Mouse (Mus musculus) lung, postnatal 25 days (tissue): ENCODE measurements around the gene Hist1h2bf.
"Not testable (repeated sequence)": the region's sequence is repeated elsewhere in the genome, so short reads cannot be mapped to it uniquely, and the experiment has no call there.

Experiments used
- DNase-seq: peaks from one replicate; pipeline ENCODE4 v3.0.0; 2022; ENCODE audit warnings: low spot score

Gene Hist1h2bf

DNA sequence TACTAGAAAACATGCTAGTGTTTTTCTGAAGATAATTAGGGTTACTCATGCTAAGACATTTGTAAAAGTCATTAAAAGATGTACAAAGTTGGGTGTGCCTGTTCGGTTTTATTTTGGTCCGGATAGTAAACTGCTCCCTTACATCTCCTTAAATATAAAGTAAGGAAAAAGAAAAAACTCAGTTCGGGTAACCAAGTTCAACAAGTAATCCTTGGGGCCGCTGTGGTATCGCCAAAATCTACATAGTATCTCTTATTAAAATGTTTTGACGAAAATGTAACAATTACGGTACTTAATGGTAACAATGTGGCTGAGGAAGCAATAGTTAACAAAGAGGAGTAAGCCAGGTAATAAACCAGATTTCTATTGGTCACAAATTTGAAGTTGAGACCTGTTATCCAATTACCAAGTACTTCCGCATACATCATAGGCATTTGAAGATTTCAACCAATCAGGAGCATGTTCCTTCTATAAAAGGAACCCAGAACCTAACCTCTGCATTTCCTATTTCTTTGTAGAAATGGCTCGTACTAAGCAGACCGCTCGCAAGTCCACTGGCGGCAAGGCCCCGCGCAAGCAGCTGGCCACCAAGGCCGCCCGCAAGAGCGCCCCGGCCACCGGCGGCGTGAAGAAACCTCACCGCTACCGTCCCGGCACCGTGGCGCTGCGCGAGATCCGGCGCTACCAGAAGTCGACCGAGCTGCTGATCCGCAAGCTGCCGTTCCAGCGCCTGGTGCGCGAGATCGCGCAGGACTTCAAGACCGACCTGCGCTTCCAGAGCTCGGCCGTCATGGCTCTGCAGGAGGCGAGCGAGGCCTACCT, 29.8 kb downstream of the Hist1h2bf start, which contains the start of gene Hist1h3f:
TSS of gene Hist1h3f (plus strand) at position 88 of the 822 bp plus-strand sequence.
- DNase-seq: peak; percentile 95

GRCm38 (mm10) chr13:23542999-23543607, 30.9 kb downstream of the Hist1h2bf start, which contains the start of gene Hist1h2bh:
Gene Hist1h2bh, minus strand, starts transcription at chr13:23543392.
- peak; percentile 93 for DNase-seq

DNA sequence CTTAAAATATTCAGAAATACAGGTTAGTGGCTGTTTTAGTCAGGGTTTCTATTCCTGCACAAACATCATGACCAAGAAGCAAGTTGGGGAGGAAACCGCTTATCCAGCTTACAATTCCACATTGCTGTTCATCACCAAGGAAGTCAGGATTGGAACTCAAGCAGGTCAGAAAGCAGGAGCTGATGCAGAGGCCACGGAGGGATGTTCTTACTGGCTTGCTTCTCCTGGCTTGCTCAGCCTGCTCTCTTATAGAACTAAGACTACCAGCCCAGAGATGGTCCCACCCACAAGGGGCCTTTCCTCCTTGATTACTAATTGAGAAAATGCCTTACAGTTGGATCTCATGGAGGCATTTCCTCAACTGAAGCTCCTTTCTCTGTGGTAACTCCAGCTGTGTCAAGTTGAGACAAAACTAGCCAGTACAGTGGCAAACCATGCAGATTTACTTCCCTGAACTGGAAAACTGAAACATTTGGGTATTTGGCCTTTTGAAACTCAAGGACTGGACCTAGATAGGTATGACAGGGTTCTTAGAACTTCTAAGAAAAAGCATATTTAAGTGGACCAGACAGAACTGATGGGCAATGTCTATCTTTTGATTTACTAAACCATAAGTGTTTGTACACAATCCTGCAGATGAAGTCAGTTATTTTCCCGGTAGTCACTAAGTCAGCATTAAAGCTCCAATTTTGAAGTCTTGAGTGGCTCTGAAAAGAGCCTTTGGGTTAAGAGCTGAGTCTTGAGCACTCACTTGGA, 31.6 kb downstream of the Hist1h2bf start:
- DNase-seq: not testable (repeated sequence)

DNA sequence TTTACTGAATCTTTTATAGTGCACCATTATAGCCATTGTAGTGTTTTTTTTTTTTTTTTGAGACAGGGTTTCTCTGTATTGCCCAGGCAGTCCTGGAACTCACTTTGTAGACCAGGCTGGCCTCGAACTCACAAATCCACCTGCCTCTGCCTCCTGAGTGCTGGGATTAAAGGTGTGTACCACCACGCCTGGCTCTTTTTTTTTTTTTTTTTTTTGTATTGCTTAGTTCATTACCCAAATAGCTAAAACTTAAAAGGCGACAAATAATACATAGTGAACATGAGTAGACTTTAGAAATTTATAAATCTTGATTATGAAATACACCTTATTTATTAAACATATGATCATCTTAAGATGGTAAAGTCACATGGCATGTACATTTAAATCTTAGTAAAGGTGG, 32.5 kb downstream of the Hist1h2bf start:
- no peak for DNase-seq

GRCm38 (mm10) chr13:23539821-23540220, 34.2 kb downstream of the Hist1h2bf start:
- not testable (repeated sequence) for DNase-seq

- no peak for DNase-seq
These were observed 35.7 kb downstream of the Hist1h2bf start for GRCm38 (mm10) chr13:23538249-23538648.

- no peak for DNase-seq
These were observed 36.8 kb downstream of the Hist1h2bf start for GRCm38 (mm10) chr13:23537006-23537710.

DNA sequence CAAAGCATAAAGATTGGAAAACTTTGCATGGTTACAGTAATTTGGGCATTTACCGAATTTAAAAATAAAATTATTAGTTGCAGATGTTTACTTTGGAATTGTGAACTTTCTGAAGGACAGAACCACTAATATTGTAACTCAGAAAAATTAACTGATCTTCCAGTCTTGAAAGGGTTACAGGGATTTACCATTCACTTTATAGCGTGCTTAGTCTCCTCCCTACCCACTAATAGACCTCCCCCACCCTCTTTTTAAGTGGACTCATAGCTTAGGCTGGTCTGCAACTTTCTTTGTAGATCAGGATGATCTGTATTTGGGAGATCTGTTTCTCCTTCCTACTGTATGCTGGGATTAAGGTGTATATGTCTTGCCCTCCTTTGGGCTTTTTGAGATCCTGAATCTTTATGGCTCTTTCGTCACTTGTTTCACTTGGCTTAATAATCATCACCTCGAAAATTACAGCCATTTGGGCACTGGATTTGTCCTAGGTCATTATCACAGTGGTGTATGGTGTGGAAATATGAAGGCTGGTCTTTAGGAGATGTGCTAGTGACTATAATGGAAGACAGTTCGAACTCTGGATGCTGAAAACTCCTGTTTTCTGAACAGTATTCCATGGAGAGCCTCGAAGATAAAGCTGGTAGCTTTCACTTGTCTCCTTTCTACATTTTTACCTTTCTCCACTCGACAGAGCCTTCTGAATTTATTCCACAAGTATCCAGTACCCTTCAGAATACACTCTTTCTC, 37.7 kb downstream of the Hist1h2bf start:
- DNase-seq: no peak

DNA sequence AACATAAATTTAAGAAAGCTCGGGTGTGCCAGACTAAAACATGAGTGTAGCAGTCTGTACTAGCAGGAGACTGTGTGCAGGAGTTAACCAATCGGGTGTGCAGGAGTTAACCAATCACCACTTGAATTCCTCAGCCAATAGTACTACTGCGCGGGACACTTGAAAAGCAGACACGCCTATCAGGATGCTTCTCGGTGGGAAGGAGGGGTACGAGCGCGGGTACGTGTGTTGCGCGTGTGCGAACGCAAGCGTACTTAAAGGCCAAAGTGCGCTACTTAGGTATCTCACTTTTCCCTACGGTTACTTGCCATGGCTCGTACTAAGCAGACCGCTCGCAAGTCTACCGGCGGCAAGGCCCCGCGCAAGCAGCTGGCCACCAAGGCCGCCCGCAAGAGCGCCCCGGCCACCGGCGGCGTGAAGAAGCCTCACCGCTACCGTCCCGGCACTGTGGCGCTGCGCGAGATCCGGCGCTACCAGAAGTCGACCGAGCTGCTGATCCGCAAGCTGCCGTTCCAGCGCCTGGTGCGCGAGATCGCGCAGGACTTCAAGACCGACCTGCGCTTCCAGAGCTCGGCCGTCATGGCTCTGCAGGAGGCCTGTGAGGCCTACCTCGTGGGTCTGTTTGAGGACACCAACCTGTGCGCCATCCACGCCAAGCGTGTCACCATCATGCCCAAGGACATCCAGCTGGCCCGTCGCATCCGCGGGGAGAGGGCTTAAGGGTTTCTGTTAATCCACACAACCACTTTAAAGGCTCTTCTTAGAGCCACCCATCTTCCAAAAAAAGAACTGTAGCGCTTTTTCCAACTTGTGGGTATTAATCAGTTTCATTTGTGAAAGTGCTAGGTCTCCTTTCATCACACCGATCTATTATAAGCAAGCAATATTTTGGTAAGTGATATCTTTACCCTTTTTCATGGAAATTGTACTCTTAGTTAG, 38.6 kb downstream of the Hist1h2bf start, which contains the start of gene Hist1h3g:
TSS of gene Hist1h3g (plus strand) at position 286 of the 939 bp plus-strand sequence.
- peak; percentile 91 for DNase-seq

DNA sequence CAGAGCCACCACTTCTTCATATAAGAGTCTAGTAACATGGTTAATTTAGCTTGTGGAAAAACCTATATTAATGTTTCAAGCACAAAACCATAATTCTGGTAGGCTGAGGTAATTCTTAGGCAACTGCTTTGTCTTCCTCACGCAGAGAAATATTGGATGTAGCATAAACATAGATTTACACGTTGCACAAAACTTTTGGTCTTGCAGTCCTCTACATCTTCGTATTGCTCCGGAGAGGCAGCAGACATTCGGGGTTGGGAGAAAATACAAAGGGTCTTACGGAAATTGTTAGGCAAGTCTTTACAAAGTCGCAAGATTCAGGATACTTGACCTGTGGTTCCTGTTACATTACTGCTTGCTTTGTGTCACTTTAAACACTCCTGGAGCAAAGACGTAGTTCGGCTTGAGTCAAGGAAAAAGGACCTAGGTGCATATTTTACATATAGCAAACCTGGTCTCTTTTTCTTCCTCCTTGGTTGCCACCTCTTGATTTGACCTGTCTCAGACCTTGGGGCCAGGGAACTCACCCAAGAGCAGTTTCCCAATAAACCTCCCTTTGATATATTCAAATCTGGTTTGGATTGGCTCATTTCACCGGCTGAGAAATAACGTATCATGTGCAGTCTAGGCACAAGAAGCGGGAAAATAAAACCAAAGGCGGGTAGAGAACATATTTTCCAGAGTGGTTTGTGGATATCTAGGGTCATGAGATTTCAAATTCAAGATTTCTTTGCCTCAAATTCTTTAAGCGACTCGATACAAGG, 39.4 kb downstream of the Hist1h2bf start:
- no peak for DNase-seq

DNA sequence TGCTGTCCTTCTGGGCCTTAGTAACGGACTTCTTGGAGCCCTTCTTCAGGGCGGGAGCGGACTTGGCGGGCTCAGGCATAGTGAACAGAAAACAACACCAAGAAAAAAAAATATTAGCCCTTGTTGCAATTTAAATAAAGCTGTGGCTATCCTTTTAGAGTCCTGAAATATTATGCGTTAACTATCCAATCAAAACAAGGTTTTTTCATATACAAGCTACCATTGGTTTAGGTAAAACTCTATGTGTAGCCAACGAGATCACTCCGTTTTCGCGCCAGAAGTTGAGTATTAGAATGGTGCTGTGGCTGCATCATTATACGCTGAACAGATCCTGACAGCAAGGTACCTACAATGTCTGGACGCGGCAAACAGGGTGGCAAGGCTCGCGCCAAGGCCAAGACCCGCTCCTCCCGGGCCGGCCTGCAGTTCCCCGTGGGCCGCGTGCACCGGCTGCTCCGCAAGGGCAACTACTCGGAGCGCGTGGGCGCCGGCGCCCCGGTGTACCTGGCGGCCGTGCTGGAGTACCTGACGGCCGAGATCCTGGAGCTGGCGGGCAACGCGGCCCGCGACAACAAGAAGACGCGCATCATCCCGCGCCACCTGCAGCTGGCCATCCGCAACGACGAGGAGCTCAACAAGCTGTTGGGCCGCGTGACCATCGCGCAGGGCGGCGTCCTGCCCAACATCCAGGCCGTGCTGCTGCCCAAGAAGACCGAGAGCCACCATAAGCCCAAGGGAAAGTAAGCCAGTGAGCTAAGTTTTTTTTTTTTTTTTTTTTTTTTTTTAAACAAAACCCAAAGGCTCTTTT, 40.2 kb downstream of the Hist1h2bf start, which contains the start of gene Hist1h2af:
TSS of gene Hist1h2af (plus strand) at position 347 of the 808 bp plus-strand sequence.
- DNase-seq: peak; percentile 73

DNA sequence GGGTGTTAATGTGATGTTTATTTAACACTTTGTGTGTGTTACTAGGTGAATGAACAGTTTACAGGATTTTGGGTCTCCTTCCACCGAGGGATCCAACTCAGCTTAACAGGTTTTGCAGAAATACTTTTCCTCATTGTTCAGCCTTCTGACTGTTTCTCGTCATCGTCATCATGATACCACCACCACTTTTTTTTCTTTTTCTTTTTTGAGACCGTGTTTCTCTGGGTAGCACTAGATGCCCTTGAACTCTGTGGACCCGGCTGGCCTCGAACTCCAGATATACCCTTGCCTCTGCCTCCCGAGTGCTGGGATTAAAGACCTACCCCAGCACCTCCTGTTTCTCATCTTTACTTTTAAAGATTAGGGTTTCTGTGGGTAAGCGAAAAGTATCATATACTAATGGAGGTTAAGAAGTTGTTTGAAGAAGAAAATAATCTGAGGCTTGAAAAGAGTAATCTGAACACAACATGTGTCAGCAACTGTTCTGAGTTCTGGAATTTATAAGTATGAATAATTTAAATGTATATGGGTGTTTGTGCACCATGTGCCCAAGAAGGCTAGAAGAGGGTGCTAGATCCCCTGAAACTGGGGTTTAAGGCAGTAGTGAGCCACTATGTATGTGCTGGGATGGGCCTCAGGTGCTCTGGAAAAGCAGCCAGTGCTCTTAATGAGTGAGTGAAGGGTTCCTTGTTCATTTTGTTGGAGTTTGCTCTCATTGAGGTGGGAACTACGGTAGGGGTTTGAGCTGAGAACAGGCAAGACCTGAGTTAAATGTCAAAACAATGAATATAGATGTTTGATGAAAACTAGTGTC, 41.5 kb downstream of the Hist1h2bf start:
- DNase-seq: no peak

- DNase-seq: peak; percentile 99
These were observed 42.8 kb downstream of the Hist1h2bf start, which contains the start of gene Hist1h4h for GRCm38 (mm10) chr13:23530901-23531875. Gene Hist1h4h, plus strand, starts transcription at chr13:23531050.

DNA sequence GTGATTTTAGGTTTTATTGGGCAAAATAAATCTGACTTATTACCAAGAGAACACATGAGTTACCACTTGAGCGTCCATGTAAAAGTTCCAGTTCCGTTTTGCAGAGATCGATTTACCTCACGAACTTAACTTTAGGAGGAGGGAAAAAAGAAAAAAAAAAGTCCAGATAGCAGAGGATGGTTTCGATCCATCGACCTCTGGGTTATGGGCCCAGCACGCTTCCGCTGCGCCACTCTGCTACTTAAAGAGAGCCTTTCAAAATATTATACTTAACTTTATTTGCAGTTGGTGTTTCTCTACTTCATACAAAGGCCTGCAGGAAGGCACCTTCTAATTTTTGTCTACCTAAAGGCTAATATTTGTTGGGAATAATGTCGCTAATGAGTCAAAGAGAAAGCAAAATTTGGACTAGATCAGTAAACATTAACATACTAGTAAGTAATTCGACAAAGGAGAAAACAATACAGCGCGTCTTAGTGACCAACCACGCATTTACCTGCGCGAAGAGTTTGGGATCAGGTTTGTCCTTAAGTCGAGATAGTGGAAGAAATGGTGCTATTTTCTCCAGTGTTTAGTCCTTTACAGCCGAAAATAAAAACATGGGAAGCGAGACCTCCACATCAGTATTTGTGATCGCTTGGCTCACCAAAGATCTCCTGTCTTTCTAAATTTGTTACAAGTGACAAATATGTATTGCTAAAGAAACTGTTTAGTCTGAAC, 43.7 kb downstream of the Hist1h2bf start:
- peak; percentile 80 for DNase-seq

- no peak for DNase-seq
These were observed 44.4 kb downstream of the Hist1h2bf start for GRCm38 (mm10) chr13:23529480-23530165.
